Mouse (Mus musculus): ENCODE data around the gene Mfsd6.
A peak's percentile ranks its signal among the peaks of the same experiment; 100 is the strongest.

The Mfsd6 gene

GRCm38 (mm10) chr1:52727056-52727900, at the start of gene Mfsd6:
TSS of gene Mfsd6 (minus strand) at chr1:52727462.
- peak; percentile 47 for DNase-seq

- peak; percentile 28 for DNase-seq
Observed at GRCm38 (mm10) chr1:52765176-52766111, 38.2 kb upstream of the Mfsd6 start.

- DNase-seq = no peak
Observed at GRCm38 (mm10) chr1:52763894-52764809, 36.9 kb upstream of the Mfsd6 start.

GRCm38 (mm10) chr1:52758174-52758573, 30.9 kb upstream of the Mfsd6 start:
- no peak for DNase-seq

GRCm38 (mm10) chr1:52754331-52754730, 27.1 kb upstream of the Mfsd6 start:
- no peak for DNase-seq

GRCm38 (mm10) chr1:52753828-52754227, 26.6 kb upstream of the Mfsd6 start:
- no peak for DNase-seq

GRCm38 (mm10) chr1:52752706-52753105, 25.4 kb upstream of the Mfsd6 start:
- no peak for DNase-seq

- DNase-seq = no peak
Observed at GRCm38 (mm10) chr1:52751634-52752033, 24.4 kb upstream of the Mfsd6 start.

GRCm38 (mm10) chr1:52749978-52750377, 22.7 kb upstream of the Mfsd6 start:
- DNase-seq = peak; percentile 31

- no peak for DNase-seq
Observed at GRCm38 (mm10) chr1:52748260-52748659, 21.0 kb upstream of the Mfsd6 start.

- no peak for DNase-seq
Observed at GRCm38 (mm10) chr1:52742567-52742966, 15.3 kb upstream of the Mfsd6 start.

- DNase-seq = no peak
Observed at GRCm38 (mm10) chr1:52734208-52734607, 6.9 kb upstream of the Mfsd6 start.

- no peak for DNase-seq
Observed at GRCm38 (mm10) chr1:52730258-52730657, 3.0 kb upstream of the Mfsd6 start.

- no peak for DNase-seq
Observed at GRCm38 (mm10) chr1:52728857-52729489, 1.7 kb upstream of the Mfsd6 start.

- peak; percentile 23 for DNase-seq
Observed at GRCm38 (mm10) chr1:52726371-52727055, 749 bp downstream of the Mfsd6 start.

- DNase-seq = no peak
Observed at GRCm38 (mm10) chr1:52722586-52722985, 4.7 kb downstream of the Mfsd6 start.

- DNase-seq = no peak
Observed at GRCm38 (mm10) chr1:52719096-52719495, 8.2 kb downstream of the Mfsd6 start.

GRCm38 (mm10) chr1:52718068-52718748, 9.1 kb downstream of the Mfsd6 start:
- no peak for DNase-seq

- DNase-seq = no peak
Observed at GRCm38 (mm10) chr1:52714451-52714850, 12.8 kb downstream of the Mfsd6 start.

GRCm38 (mm10) chr1:52714021-52714420, 13.2 kb downstream of the Mfsd6 start:
- no peak for DNase-seq

GRCm38 (mm10) chr1:52708745-52709144, 18.5 kb downstream of the Mfsd6 start:
- DNase-seq = no peak
